Mouse (Mus musculus): ENCODE data around the gene Fah. TPM values are rescaled to one million over a fixed set of nuclear protein-coding genes. Genes with fewer than 3 reads are reported as not detected.

Fah gene
- total RNA-seq, 2 experiments from 2014 or later: 15.1 to 20.1 TPM

Other genes with a start within 250 kb of the Fah start
- gene Arnt2, start 196.5 kb downstream of the Fah start, total RNA-seq (2021): 100 to 1,000 TPM; 224 to 265 TPM
- 1 to 10 TPM; 4.6 to 4.8 TPM for gene Gm2115, start 77.8 kb downstream of the Fah start, total RNA-seq (2021)
- 10 to 100 TPM; 59.9 to 63.2 TPM for gene Zfand6, start 83.2 kb upstream of the Fah start, total RNA-seq (2021)
- gene Olfr291, start 246.8 kb upstream of the Fah start, total RNA-seq (2021): not detected

Data from left cerebral cortex, postnatal 36 days (tissue).